Mouse (Mus musculus) bone marrow, adult 2 months (tissue): ENCODE data around the gene Lin28b.

Experiments used
- CTCF ChIP-seq: fragments of 200-500 bp; IDR thresholded peaks from 2 replicates; pipeline ENCODE4 v1.5.1; 2011; ENCODE audit warnings: low read length, control low read depth; ENCODE audit not compliant: control insufficient read depth, insufficient read depth
- POLR2A ChIP-seq: fragments of 200-500 bp; IDR thresholded peaks from 2 replicates; pipeline ENCODE4 v1.6.1; 2011; ENCODE audit warnings: low read depth, mild to moderate bottlenecking, control low read depth, low read length, borderline replicate concordance; ENCODE audit not compliant: control insufficient read depth

DNA sequence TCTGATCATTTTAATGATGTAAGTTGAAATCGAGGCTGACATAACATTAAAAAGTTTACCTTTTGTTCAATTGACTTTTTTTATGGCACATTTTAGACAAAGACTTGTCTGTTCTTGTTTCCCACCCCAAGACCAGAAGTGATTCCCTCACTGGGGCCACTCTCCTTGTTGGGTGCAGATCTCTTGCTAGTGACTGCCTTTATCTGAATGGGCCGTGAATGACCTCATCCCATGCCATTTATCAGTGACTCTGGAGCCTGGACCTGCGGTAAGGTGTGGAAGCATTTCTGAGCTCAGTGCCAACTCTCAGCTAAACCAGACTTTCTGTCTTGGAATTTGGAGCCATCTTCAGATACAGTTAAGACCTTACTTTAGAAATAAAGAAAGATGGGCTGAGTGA lies 116.6 kb downstream of the Lin28b start:
- TF ChIP-seq POLR2A, result no peak
- no peak for TF ChIP-seq CTCF
